Mouse (Mus musculus) natural killer cell, adult 2 months (primary cell): Measurements from ENCODE around the gene Arl9.
"Not testable (repeated sequence)": the region's sequence is repeated elsewhere in the genome, so short reads cannot be mapped to it uniquely, and the experiment has no call there.

ENCODE experiments used
- DNase-seq, 2 experiments: peaks; one replicate each; pipeline ENCODE4 v3.0.0; 2022; ENCODE audit warnings: low spot score in 2 of 2

The Arl9 gene

GRCm38 (mm10) chr5:77015544-77016482 is 12.0 kb downstream of the Arl9 start, which contains the start of gene Thegl:
TSS of gene Thegl (plus strand) at chr5:77016023.
- peak; percentile 74 to 77 for DNase-seq

- no peak for DNase-seq
Observed at GRCm38 (mm10) chr5:77028034-77028433, 24.2 kb downstream of the Arl9 start.

- DNase-seq: peak; percentile 10 to 17
Observed at GRCm38 (mm10) chr5:77029735-77030134, 25.9 kb downstream of the Arl9 start.

DNA sequence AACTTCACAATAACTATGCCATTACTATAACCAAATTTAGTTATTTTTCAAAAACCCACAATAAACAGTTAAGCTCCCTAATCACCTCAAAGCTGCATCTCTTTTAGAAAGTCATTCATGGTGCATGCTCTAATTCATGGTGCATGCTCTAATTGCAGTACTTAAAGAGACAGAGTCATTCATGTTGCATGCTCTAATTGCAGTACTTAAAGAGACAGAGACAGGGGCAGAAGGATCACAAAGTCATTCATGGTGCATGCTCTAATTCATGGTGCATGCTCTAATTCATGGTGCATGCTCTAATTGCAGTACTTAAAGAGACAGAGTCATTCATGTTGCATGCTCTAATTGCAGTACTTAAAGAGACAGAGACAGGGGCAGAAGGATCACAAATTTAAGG is 31.2 kb downstream of the Arl9 start:
- DNase-seq: not testable (repeated sequence)

DNA sequence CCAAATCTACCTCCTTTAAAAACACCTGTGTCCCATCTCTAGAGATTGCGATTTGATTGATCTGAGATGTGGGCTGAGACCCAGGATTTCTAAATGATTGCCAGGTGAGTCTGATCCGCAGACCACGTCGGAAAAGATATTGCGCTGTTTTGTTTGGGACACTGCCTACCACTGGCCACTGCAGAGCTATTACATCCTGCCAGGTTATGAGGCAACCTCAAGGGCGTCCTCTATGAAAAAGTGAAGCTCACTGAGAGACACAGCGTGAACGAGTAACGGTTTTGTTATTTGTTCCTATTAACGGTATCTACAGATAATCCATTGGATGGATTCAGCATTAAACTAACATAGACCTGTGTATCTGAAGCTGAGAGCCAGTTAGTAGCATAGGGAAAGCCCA is 34.6 kb downstream of the Arl9 start:
- DNase-seq: no peak

GRCm38 (mm10) chr5:77039391-77039790 is 35.5 kb downstream of the Arl9 start:
- DNase-seq: no peak

GRCm38 (mm10) chr5:77044362-77044761 is 40.5 kb downstream of the Arl9 start:
- DNase-seq: no peak

GRCm38 (mm10) chr5:77052616-77053015 is 48.8 kb downstream of the Arl9 start:
- DNase-seq: no peak

- DNase-seq: no peak
Observed at GRCm38 (mm10) chr5:77056881-77057440, 53.1 kb downstream of the Arl9 start.
